Mouse (Mus musculus): ENCODE measurements around the gene Traf2.

Gene Traf2

GRCm38 (mm10) chr2:25546811-25547491, at the start of gene Traf2:
TSS of gene Traf2 (minus strand) at chr2:25546940.
- peak; percentile 99 for DNase-seq

GRCm38 (mm10) chr2:25591863-25592262, 45.1 kb upstream of the Traf2 start:
- no peak for DNase-seq

- DNase-seq, result no peak
Observed at GRCm38 (mm10) chr2:25588227-25588907, 41.6 kb upstream of the Traf2 start.

- DNase-seq, result no peak
Observed at GRCm38 (mm10) chr2:25587290-25587689, 40.5 kb upstream of the Traf2 start.

- no peak for DNase-seq
Observed at GRCm38 (mm10) chr2:25585601-25586000, 38.9 kb upstream of the Traf2 start.

- no peak for DNase-seq
Observed at GRCm38 (mm10) chr2:25584856-25585255, 38.1 kb upstream of the Traf2 start.

- no peak for DNase-seq
Observed at GRCm38 (mm10) chr2:25584152-25584551, 37.4 kb upstream of the Traf2 start.

- no peak for DNase-seq
Observed at GRCm38 (mm10) chr2:25583571-25583970, 36.8 kb upstream of the Traf2 start.

- DNase-seq, result no peak
Observed at GRCm38 (mm10) chr2:25583120-25583481, 36.4 kb upstream of the Traf2 start.

- peak; percentile 86 for DNase-seq
Observed at GRCm38 (mm10) chr2:25582466-25583119, 35.9 kb upstream of the Traf2 start.

GRCm38 (mm10) chr2:25581901-25582301, 35.2 kb upstream of the Traf2 start:
- no peak for DNase-seq

GRCm38 (mm10) chr2:25581294-25581864, 34.6 kb upstream of the Traf2 start, which contains the start of gene Ajm1:
TSS of gene Ajm1 (minus strand) at chr2:25581757.
- DNase-seq, result peak; percentile 80

- DNase-seq, result peak; percentile 52
Observed at GRCm38 (mm10) chr2:25580621-25581101, 33.9 kb upstream of the Traf2 start.

GRCm38 (mm10) chr2:25579737-25580460, 33.2 kb upstream of the Traf2 start:
- DNase-seq, result no peak

- no peak for DNase-seq
Observed at GRCm38 (mm10) chr2:25578796-25579736, 32.3 kb upstream of the Traf2 start.

- DNase-seq, result no peak
Observed at GRCm38 (mm10) chr2:25577951-25578795, 31.4 kb upstream of the Traf2 start.

GRCm38 (mm10) chr2:25576965-25577891, 30.5 kb upstream of the Traf2 start:
- no peak for DNase-seq

GRCm38 (mm10) chr2:25576028-25576850, 29.5 kb upstream of the Traf2 start:
- DNase-seq, result no peak
